Comparison of ENCODE assay signal across 8 mouse cellular contexts in the genomic region with DNA sequence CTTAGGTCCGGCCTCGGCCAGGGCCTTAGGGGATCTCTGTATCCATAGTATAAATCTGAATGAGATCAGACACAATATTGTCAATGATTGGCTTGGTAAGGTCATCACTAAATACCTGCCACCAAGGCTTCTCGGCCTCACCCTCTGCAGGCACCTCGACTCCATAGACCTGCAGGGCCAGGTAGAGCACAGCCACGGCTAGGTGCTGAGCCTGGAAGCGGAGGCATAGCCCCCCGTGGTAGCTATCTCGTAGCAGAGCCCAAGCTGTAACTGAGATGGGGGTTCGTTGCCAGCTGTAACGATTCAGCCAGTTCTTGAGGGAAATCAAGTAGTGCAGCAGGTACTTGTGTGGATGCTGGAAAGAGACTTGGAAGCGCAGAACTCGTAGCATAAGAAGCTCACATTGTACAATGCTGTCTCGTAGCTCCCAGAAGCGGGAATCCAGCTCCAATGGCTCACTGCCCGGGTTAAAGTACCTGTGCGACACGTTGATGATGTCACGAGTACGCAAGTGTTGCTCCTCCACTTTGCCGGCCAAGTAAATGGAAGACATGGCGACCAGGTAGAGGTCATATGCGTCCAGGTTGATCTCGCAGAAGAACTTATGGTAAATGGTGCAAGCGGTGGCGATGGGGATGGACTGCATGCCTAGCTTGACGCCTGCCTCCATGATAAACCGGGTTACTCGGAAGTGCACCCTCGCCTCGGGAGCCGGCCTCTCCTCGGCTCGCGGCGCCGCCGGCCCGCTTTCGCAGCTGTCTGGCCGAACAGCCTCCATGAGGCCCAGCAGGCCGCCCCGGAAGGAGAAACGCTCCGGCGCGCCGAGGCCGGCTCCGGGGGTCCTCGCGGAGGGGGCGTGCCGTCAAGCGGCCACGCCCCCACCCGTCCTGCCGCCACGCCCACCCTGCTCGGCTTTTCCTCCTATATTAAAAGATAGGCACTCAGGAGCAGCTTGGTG. TPM values are rescaled to one million over a fixed set of nuclear protein-coding genes. Genes with fewer than 3 reads are reported as not detected.
DNase-seq lines count a peak whose midpoint lies in the region; ATAC-seq and TF ChIP-seq lines count a peak whose summit lies in the region.

Ccnq (minus strand) TSS at position 845 of the 958 bp plus-strand sequence.

- TF ChIP-seq CTCF in cortical plate, adult 2 months (IDR thresholded peaks at IDR 0.05; ENCODE audit: extremely low read depth, insufficient read depth, low read length) = no peak
- TF ChIP-seq CTCF in hindbrain, postnatal 0 days (IDR thresholded peaks at IDR 0.05; ENCODE audit: low read depth) = no peak

- H3K4me1 ChIP-seq in cortical plate, adult 2 months (ENCODE audit: control insufficient read depth, insufficient read depth, low read length) = peaks cover 2% of the 10 kb centered on the region; the same call in 1 of the 2 replicates
- H3K4me1 ChIP-seq in hindbrain, postnatal 0 days (ENCODE audit: insufficient read depth, low read length) = no peaks in the 10 kb centered on the region

- no peaks in the 10 kb centered on the region for H3K27me3 ChIP-seq in hindbrain, postnatal 0 days (ENCODE audit: insufficient read depth, low read length)

- H3K27ac ChIP-seq in cortical plate, adult 2 months (ENCODE audit: insufficient read depth, low read length) = peak within 1 kb of the TSS; percentile 51; the same call in 1 of the 2 replicates
- H3K27ac ChIP-seq in hindbrain, postnatal 0 days = peak within 1 kb of the TSS; percentile 87

- H3K4me3 ChIP-seq in cortical plate, adult 2 months (ENCODE audit: insufficient read depth, low read length) = peak within 1 kb of the TSS; percentile 62
- H3K4me3 ChIP-seq in hindbrain, postnatal 0 days (ENCODE audit: low read length) = peak within 1 kb of the TSS; percentile 62

- DNase-seq in adrenal gland, adult (ENCODE audit: inconsistent age in 2 of 2, low spot score in 1 of 2) = peak; percentile 86 to 93
- peak; percentile 20 to 41 for DNase-seq in gastrocnemius, adult 8-10 months (ENCODE audit: low spot score in 2 of 2)
- peak; percentile 84 for DNase-seq in hindbrain, postnatal 0 days (ENCODE audit: low spot score)
- DNase-seq in left cerebral cortex, postnatal 14 days (ENCODE audit: low spot score in 2 of 2) = peak; percentile 52 to 73
- DNase-seq in right cerebral cortex, postnatal 14 days = peak; percentile 77
- peak; percentile 61 to 72 for DNase-seq in urinary bladder, postnatal 36 days (ENCODE audit: low spot score in 2 of 2)

- peak; percentile 43; the same call in 1 of the 2 replicates for TF ChIP-seq POLR2A in cortical plate, adult 2 months (IDR thresholded peaks at IDR 0.05; ENCODE audit: extremely low read depth, insufficient read depth, low read length)

- H3K4me2 ChIP-seq in hindbrain, postnatal 0 days (ENCODE audit: low read depth, low read length) = peak within 1 kb of the TSS; percentile 75

- intact Hi-C loops in left cerebral cortex, postnatal 14 days (cut with DNase I) = loop anchor here (5.0 kb wide), 2 partner anchors 56 to 76 kb away; partner anchors contain the start of gene Lyrm9

- peak within 1 kb of the TSS; percentile 78 for H3K9ac ChIP-seq in hindbrain, postnatal 0 days (replicated peaks; ENCODE audit: low read length)

- no peaks in the 10 kb centered on the region for H3K36me3 ChIP-seq in hindbrain, postnatal 0 days (ENCODE audit: insufficient read depth, low read length)

- ATAC-seq in hindbrain, postnatal 0 days = peak; percentile 91
- ATAC-seq in megakaryocyte-erythroid progenitor cell, adult 5-6 weeks (replicated peaks; ENCODE audit: low FRiP score, low TSS enrichment, poor library complexity, severe bottlenecking) = peak; percentile 77

- WGBS in hindbrain, postnatal 0 days = 10% methylated on average over 59 of the region's 59 CpGs

- no peaks in the 10 kb centered on the region for H3K9me3 ChIP-seq in hindbrain, postnatal 0 days (ENCODE audit: low read length)

RNA-seq across cellular contexts. Expression of gene Ccnq, which starts in this region (rescaled TPM):
- polyA plus RNA-seq in cortical plate, adult 2 months (2012; rRNA removed) = 27.6 and 31.7 TPM in 2 replicates
- 10 to 100 TPM; 12.1 to 13.7 (median 13.1) TPM for total RNA-seq in gastrocnemius, adult 8-10 months (2022)
- total RNA-seq in hindbrain, postnatal 0 days (2014; rRNA removed) = 35.9 and 39.0 TPM in 2 replicates
- polyA plus RNA-seq in hindbrain, postnatal 0 days (2015; fragmentation: Nextera tagmentation; extraction: Ambion mirVana) = 35.4 and 37.5 TPM in 2 replicates
- total RNA-seq in left cerebral cortex, postnatal 14 days (2021) = 10 to 100 TPM; 18.2 to 20.0 TPM
- 27.0 and 42.5 TPM in 2 replicates for total RNA-seq in megakaryocyte-erythroid progenitor cell, adult 5-6 weeks (2014; fragmentation: Nextera tagmentation)
- total RNA-seq in megakaryocyte-erythroid progenitor cell, adult 5-6 weeks (2017) = 30.9 and 32.6 TPM in 2 replicates

Comparison
In these comparisons a context has a peak if more than half of its experiments do, and no peak if none do; other contexts are left out.
1. Peak in every context shown above with its lines: DNase-seq, ATAC-seq, H3K4me3 ChIP-seq and H3K27ac ChIP-seq.
2. DNase-seq: peak in every context shown above with its lines; median percentile 90 in adrenal gland, adult; 84 in hindbrain, postnatal 0 days; 77 in right cerebral cortex, postnatal 14 days; 66 in urinary bladder, postnatal 36 days; 62 in left cerebral cortex, postnatal 14 days; 30 in gastrocnemius, adult 8-10 months.